Mouse (Mus musculus): ENCODE results near the gene Olfr1326-ps1. TPM values are rescaled to one million over a fixed set of nuclear protein-coding genes. Genes with fewer than 3 reads are reported as not detected.

Olfr1326-ps1 gene
- not detected in 2 replicates for polyA plus RNA-seq (2012; rRNA removed)

DNA sequence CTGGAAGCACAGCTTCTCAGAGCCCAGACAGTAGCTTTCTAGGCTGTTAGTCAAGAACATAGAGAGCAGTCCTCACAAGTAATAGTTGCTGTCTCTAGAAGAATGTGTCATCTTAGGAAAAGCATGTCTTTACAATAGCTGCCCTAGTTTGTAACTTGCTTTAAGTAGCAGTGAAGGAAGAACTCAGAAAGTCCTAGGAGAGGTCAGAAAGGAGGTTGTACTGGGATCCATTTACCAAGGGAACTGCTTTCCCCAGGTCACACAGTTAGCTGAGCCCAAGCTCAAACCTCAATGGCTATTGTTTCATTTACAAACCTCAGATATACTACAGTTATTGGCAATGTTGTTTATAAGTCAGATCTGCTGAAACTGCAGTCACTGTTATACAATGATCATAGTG is at the start of gene Olfr1326-ps1:
Olfr1326-ps1 (minus strand) TSS at position 101 of the 400 bp plus-strand sequence.
- TF ChIP-seq CTCF (conservative IDR thresholded peaks at IDR 0.05; ENCODE audit: insufficient read depth, insufficient read length, low read depth, low read length), result no peak
- no peak for TF ChIP-seq POLR2A (IDR thresholded peaks at IDR 0.05; ENCODE audit: low read depth, low read length)
- no peak within 1 kb of the TSS for H3K27ac ChIP-seq (ENCODE audit: insufficient read depth, low read depth, low read length)
- no peaks in the 10 kb centered on the region for H3K36me3 ChIP-seq (ENCODE audit: control insufficient read depth, insufficient read depth, low read length)
- H3K4me1 ChIP-seq (ENCODE audit: control insufficient read depth, insufficient read depth, low read length), result no peaks in the 10 kb centered on the region
- H3K27me3 ChIP-seq (replicated peaks; ENCODE audit: control insufficient read depth, insufficient read depth, low read length), result no peaks in the 10 kb centered on the region
- DNase-seq, result no peak
- no peak within 1 kb of the TSS for H3K4me3 ChIP-seq (ENCODE audit: insufficient read depth, low read depth, low read length)

GRCm38 (mm10) chrX:74592379-74592778 is 17.7 kb upstream of the Olfr1326-ps1 start, which contains the start of gene Olfr1325:
Olfr1325 (plus strand) TSS chrX:74592679.
- H3K36me3 ChIP-seq (ENCODE audit: control insufficient read depth, insufficient read depth, low read length), result no peaks in the 10 kb centered on the region
- no peaks in the 10 kb centered on the region for H3K27me3 ChIP-seq (replicated peaks; ENCODE audit: control insufficient read depth, insufficient read depth, low read length)
- no peaks in the 10 kb centered on the region for H3K4me1 ChIP-seq (ENCODE audit: control insufficient read depth, insufficient read depth, low read length)
- DNase-seq, result no peak
- TF ChIP-seq CTCF (conservative IDR thresholded peaks at IDR 0.05; ENCODE audit: insufficient read depth, insufficient read length, low read depth, low read length), result no peak
- TF ChIP-seq POLR2A (IDR thresholded peaks at IDR 0.05; ENCODE audit: low read depth, low read length), result no peak
- no peak within 1 kb of the TSS for H3K4me3 ChIP-seq (ENCODE audit: insufficient read depth, low read depth, low read length)
- H3K27ac ChIP-seq (ENCODE audit: insufficient read depth, low read depth, low read length), result no peak within 1 kb of the TSS
- WGBS, result 96% methylated on average over 2 of the region's 2 CpGs

Other genes with a start within 250 kb of the Olfr1326-ps1 start
- gene Plxna3, start 245.8 kb downstream of the Olfr1326-ps1 start, polyA plus RNA-seq (2012; rRNA removed), result 5.8 and 7.3 TPM in 2 replicates
- gene Lage3, start 221.3 kb downstream of the Olfr1326-ps1 start, polyA plus RNA-seq (2012; rRNA removed), result 78.3 and 81.7 TPM in 2 replicates
- 43.3 and 50.4 TPM in 2 replicates for gene Ubl4a, start 201.7 kb downstream of the Olfr1326-ps1 start, polyA plus RNA-seq (2012; rRNA removed)
- 13.9 and 17.4 TPM in 2 replicates for gene Slc10a3, start 201.5 kb downstream of the Olfr1326-ps1 start, polyA plus RNA-seq (2012; rRNA removed)
- 47.1 and 53.5 TPM in 2 replicates for gene Fam3a, start 181.6 kb downstream of the Olfr1326-ps1 start, polyA plus RNA-seq (2012; rRNA removed)
- 10.7 and 11.2 TPM in 2 replicates for gene Ikbkg, start 181.6 kb downstream of the Olfr1326-ps1 start, polyA plus RNA-seq (2012; rRNA removed)
- 34.1 and 34.8 TPM in 2 replicates for gene G6pdx, start 145.7 kb downstream of the Olfr1326-ps1 start, polyA plus RNA-seq (2012; rRNA removed)
- gene Gm6880, start 93.5 kb downstream of the Olfr1326-ps1 start, polyA plus RNA-seq (2012; rRNA removed), result not detected in 2 replicates
- not detected in 2 replicates for gene Olfr1325, start 17.8 kb upstream of the Olfr1326-ps1 start, polyA plus RNA-seq (2012; rRNA removed)
- 0.03 and 0.04 TPM in 2 replicates for gene Gm5640, start 70.7 kb upstream of the Olfr1326-ps1 start, polyA plus RNA-seq (2012; rRNA removed)
- not detected in 2 replicates for gene Gm6890, start 166.0 kb upstream of the Olfr1326-ps1 start, polyA plus RNA-seq (2012; rRNA removed)

Measured in kidney, adult 2 months (tissue).